Mouse (Mus musculus) mammary gland, adult 2 months (tissue): Measurements from ENCODE around the gene Gan. TPM values are rescaled to one million over a fixed set of nuclear protein-coding genes. Genes with fewer than 3 reads are reported as not detected.

Experiments used
- polyA plus RNA-seq: library from polyadenylated mRNA; depleted of rRNA; stranded (reverse); fragments of >200 nt; gene quantifications from 2 replicates; pipeline ENCODE4 v1.2.3, GENCODE M21; 2012; ENCODE audit warnings: low replicate concordance; rRNA removed

Gene Gan
- 7.0 and 8.1 TPM in 2 replicates for polyA plus RNA-seq

DNA sequence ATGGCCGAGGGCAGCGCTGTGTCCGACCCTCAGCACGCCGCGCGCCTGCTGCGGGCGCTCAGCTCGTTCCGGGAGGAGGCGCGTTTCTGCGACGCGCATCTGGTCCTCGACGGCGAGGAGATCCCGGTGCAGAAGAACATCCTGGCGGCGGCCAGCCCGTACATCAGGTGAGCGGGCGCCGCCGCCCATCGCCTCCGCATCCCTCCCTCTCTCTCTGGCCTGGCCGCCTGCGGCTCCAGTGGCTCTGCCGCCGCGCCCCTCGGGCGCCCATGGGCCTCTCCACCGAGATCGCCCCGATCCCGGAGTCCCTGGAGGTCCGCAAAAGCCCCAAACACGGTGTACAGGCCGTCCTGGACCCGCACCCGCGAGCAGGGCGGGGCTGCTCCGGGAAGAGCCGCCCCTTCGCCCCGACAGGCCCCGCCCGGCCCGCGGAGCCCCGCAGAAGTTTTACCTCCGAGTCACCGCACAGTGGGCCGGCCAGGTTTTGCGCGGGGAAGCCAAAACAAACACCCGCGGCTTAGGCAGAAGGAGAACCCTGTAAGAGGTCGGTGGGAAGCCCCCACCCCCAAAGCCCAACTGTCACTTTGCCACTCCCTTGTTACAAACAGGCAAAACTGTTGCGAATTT, at the start of gene Gan:
Gene Gan (plus strand): TSS at position 1 of the 627 bp plus-strand sequence.

GRCm38 (mm10) chr8:117257029-117257820, 99.3 kb downstream of the Gan start, which contains the start of gene Cmip:
Gene Cmip (plus strand): TSS chr8:117257064.

Other genes with a start within 250 kb of the Gan start
- gene Cmc2, start 236.7 kb upstream of the Gan start, polyA plus RNA-seq, result 4.8 and 8.1 TPM in 2 replicates
- gene Cenpn, start 236.4 kb upstream of the Gan start, polyA plus RNA-seq, result 1.6 and 2.2 TPM in 2 replicates
- 15.5 and 17.7 TPM in 2 replicates for gene Atmin, start 214.7 kb upstream of the Gan start, polyA plus RNA-seq
- 0.24 and 0.36 TPM in 2 replicates for gene 1700030J22Rik, start 179.2 kb upstream of the Gan start, polyA plus RNA-seq
- gene Gcsh, start 164.6 kb upstream of the Gan start, polyA plus RNA-seq, result 29.8 and 50.6 TPM in 2 replicates
- gene Pkd1l2, start 75.7 kb upstream of the Gan start, polyA plus RNA-seq, result 0.32 and 0.39 TPM in 2 replicates
- gene Bco1, start 62.3 kb upstream of the Gan start, polyA plus RNA-seq, result 0.23 and 0.42 TPM in 2 replicates
- gene Cmip, start 98.9 kb downstream of the Gan start, polyA plus RNA-seq, result 39.0 and 71.1 TPM in 2 replicates